Mouse (Mus musculus): ENCODE results near the gene Gal3st4.
A peak's percentile ranks its signal among the peaks of the same experiment; 100 is the strongest.

Gal3st4 gene

DNA sequence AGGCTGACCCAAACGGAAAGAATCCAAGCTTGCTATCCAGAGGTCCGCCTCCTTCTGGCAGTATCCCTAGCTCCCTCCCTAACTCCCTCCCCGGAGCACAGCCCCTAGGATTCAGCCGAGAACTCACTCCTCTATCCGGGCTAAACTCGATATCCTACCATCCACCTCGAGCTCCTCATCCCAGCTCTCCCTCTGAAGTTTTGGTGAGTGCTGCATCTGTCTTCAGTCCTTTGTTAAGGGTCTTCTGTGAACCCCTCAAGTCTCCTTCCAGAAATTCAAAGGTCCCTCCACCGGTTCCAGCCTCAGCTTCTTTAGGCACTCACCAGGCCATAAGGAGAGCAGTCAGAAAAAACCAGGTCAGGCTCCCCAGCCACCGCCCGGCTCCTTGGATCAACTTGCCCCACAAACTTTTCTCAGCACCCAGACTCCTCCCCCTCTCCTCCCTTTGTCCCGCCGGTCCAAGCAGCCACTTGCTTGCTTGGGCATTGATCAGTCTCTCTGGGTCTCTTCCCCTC, at the start of gene Gal3st4:
TSS of gene Gal3st4 (minus strand) at position 432 of the 515 bp plus-strand sequence.
- DNase-seq (ENCODE audit: low read depth, low spot score): peak; percentile 58

DNA sequence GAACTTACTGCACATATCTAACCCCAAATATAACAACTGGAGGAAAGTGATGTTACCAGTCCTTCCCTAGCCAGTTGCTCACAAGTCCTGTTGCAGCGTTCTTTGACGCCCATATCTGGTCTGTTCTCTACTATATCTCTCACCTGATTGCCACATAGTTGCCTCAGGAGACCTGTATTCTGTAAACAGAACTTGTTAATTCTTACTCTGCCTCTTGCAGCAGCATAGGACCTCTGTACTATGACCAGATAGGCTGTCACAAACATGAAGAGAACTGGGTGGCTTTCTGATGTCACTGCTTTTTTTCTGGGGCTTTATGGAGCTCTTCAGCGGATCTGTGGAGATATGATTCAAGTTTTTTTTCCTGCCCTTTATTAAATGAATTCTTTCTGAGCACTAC, 40.2 kb upstream of the Gal3st4 start:
- DNase-seq (ENCODE audit: low read depth, low spot score): no peak

DNA sequence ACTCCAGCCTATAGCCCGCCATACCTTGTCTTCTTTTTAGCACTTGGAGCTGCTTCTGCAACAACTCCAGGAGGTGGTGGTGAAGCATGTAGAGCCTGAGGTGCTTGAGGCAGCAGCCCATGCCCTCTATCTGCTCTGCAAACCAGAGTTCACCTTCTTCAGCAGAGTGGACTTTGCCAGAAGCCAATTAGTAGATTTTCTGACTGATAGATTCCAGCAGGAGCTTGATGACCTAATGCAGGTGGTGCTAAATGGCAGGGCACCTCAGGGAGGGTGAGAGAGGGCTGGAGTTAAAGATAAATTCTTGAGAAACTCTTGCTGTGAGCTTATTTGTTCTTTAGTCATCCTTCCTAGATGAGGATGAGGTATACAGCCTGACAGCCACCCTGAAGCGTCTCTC, 27.0 kb upstream of the Gal3st4 start:
- DNase-seq (ENCODE audit: low read depth, low spot score): no peak

DNA sequence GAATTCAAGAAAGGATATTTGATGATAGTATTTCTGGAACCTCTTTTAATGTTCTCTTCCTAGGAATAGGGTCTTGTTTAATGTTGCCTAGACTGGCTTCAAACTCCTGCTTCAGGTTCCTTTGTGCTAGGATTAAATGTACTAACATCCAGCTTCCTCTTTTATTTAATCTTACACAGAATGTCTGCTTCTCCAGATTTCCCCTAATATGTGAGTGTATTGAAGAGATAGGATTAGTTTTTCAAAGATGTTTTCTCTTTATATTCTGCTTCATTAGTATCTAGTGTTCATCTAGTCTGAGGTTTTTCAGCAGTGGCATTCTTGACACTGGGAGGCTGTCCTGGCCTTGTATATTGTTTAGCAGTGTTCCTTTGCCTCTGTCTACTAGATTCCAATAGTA, 21.5 kb upstream of the Gal3st4 start:
- no peak for DNase-seq (ENCODE audit: low read depth, low spot score)

DNA sequence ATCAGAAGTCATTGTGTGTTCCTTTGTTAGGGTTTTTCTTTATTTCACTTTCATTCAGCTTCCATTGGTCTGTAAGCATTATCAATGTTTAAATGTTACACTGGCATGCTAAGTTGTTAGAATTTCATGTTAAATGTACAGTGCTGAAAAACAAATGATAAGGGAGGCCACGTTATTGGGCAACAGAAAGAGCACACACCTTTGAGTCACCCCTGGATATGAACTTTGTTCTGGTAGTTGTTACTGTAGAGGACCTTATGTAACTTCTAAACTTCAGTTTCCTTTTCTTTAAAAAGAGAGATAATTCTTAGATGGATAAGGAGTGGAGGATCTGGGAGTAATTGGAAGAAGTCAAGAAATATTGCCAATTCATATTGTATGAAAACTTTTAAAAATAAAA, 19.0 kb upstream of the Gal3st4 start:
- DNase-seq (ENCODE audit: low read depth, low spot score): no peak

DNA sequence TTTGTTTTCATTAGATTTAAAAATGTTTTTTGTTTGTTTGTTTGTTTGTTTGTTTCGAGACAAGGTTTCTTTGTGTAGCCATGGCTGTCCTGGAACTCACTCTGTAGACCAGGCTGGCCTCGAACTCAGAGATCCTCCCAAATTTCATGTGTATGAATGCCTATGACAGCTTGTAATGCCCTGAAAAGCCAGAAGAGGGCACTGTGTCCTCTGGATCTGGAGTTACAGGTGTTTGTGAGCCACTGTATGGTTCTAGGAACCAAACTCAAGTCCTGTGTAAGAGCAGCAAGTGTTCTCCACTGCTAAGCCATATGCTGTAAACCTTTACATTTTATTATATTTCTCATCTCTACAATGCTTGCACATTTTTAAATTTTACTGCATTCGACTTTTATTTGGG, 15.2 kb upstream of the Gal3st4 start:
- DNase-seq (ENCODE audit: low read depth, low spot score): no peak

DNA sequence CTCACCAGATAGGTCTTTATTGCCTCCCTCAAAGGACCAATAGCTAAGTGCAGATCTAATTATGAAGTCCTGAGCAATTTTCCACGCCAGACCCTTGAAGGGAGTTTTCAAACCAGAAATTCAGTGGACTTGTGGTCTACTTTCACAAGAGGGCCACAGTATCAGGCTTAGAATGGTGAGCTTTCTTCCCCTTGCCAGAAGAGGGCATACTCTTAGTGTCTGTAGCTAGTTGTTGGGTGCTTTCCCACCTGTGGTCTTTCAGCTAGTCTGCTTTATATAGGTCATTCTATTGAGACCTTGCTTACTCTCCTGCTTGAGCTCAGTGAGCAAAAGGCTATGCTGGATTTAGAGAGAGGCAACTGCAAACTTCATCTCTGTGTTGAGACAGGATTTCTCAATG, 10.9 kb upstream of the Gal3st4 start:
- DNase-seq (ENCODE audit: low read depth, low spot score): no peak

DNA sequence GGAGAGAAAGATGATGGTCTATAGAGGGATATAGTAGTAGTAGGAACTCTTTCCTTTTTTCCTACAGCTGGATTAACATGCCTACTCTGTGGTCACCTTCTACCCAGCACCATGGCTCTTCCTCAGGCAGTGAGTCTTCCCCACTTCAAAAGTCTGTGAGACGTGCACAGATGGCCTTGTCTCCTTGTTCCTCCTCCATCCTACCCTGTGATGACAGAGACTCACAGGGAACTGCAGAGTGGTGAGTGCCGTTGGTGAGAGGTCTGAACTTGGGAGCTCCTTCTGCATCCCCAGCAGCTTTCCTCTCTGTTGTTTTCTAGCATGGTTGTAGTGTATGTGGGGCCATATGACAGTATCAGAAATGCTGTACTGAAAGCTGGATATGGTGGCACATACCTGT, 9.2 kb upstream of the Gal3st4 start:
- no peak for DNase-seq (ENCODE audit: low read depth, low spot score)

DNA sequence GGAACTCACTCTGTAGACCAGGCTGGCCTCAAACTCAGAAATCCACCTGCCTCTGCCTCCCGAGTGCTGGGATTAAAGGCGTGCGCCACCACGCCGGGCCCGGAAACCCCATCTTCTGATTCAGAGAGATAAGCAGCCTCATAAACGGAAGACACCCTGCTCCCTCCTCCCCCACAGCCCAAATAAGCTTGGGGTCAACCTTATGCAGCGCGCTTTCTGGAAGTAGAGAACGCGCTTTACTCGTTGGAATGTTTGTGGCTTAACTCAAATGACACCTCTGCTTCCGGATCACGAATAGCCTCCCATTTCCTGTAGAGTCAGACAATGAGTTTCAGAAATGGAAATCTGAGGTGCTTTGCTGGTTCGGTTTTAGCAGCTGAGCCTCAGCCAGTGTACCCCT, 8.2 kb upstream of the Gal3st4 start:
- DNase-seq (ENCODE audit: low read depth, low spot score): no peak

DNA sequence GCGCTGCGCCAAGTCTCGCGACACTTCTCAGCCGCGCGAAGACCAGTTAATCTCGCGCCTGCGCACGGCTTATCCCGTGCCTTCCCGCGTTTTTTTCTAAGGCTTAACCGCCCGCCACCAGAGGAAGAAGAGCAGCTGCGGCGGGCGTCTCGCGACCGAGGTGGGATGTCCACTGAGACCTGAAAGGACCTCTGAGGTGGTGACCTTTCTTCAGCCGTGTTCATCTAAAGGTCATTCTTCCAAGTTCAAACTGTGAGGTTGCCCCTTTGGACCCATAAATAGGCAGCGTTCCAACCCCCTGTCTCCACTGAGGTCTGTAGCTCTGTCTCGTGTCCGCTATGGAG, 7.8 kb upstream of the Gal3st4 start:
- no peak for DNase-seq (ENCODE audit: low read depth, low spot score)

DNA sequence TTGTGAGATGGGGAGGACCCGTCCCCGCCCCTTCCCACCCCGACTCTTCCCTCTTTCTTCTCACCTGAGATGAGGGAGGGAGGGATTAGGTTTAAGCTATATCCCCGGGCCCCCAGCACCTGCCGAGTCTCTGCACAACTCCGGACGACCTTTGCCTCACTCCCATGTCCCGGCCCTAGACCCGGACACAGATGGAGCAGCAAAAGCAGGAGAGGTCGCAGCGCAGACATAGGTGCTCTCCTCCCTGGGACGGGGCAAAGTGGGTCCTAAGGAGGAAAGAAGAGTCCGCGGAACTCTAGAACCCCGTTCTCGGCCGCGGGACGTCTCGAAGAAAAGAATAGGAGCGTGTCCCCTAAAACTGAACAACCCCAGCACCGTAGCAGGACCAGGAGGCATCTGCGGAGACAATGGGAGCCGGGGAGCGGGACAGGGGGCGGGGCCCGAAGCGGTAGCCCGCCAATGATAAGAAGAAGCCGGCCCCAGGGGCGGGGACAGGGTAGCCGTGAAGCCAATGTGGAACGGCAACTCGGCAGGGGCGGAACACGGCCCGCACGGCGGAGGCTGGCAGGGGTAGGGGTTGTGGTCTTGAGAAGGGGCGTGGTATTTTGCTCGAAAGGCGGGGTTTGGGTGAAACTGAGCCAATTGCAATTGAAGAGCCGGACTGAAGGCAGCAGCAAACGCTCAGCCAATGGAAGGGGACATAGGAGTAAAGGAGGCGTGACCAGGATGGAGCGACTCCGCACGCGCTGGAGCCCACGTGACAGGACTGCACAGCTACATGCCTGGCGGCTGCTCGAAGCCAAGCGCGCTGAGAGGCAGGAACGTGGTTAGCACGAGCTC, 7.2 kb upstream of the Gal3st4 start, which contains the start of the genes Gm43720, Gpc2 and Stag3:
TSS of gene Gm43720 (minus strand) at position 374 of the 840 bp plus-strand sequence.
TSS of gene Gpc2 (minus strand) at position 421 of the 840 bp plus-strand sequence.
TSS of gene Stag3 (plus strand) at position 656 of the 840 bp plus-strand sequence.
- peak; percentile 99 for DNase-seq (ENCODE audit: low read depth, low spot score)

DNA sequence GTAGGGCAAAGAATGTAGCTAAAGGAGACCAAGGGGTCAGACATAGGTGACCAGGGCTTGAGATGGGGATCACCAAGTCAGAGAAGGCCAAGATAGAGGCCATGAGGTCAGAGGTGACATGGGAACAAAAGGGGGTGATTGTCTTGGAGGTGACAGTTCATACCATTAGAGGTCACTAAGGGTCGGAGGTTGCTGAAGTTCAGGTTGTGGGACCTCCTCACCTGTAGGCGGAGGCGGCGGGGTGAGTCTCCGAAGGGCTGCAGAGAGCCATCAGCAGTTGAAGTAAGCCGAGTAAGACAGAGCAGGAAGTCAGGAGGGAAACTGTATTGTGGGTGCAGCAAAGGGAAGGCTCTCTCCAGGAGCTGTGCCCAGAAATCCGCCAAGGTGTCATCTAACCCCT, 5.4 kb upstream of the Gal3st4 start:
- DNase-seq (ENCODE audit: low read depth, low spot score): no peak

DNA sequence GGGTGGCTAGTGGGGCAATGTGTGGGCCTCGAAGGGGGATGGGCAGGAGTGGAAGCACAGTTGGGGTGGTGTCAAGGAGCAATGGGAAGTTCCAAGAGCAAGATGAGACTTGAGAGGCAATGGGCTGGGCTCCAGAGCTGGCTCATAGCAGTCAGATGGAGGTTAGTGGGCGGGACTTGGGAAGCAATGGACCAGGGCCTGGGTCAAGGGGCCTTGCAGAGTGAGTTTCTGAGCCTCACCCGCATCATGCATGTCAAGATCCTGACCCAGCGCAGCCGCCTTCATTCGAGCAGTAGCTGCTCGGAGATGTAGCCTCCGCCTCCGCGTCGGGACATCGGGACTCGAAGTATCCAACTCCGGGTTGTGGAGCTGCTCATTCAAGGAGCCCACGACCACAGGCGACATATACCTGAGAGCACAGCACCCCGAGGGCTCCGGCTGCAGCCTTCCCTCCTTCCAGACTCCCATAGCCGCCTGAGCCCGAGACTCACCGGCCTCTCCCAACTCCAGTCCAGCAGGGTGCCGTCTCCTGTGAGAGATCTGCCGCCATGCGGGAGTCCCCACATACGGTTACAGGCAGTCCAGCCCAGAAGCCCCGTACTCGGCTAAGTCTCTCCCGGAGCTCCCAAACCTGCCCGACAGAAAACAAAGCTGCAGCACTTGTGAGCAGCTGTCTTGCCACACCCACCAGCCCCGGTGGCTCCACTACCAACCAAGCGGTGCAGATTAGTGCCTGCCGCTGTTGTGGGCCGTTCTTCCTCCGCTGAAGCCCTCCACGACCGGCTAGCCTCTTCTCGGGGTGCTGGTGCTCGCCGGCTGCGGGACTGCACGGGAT, 2.8 kb upstream of the Gal3st4 start:
- no peak for DNase-seq (ENCODE audit: low read depth, low spot score)

DNA sequence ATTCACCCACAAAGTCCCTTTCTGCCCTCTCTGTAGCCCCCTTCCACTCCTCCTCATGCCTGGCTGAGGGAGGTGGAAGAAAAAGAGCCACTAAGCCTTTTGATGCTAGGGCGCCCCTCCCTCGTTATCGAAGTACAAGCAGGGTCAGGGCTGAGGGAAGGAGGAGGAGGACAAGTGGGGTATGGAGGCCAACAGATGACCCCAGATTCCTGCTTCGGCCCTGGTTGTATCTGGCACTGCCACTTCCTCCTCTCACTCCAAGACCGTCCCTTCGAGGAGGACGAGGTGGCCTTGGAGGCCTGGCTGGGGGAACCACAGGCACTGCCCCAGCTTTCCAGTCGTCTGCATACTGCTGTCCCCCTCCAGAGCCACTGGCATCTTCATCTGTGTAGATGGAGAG, 1.5 kb upstream of the Gal3st4 start:
- DNase-seq (ENCODE audit: low read depth, low spot score): no peak

DNA sequence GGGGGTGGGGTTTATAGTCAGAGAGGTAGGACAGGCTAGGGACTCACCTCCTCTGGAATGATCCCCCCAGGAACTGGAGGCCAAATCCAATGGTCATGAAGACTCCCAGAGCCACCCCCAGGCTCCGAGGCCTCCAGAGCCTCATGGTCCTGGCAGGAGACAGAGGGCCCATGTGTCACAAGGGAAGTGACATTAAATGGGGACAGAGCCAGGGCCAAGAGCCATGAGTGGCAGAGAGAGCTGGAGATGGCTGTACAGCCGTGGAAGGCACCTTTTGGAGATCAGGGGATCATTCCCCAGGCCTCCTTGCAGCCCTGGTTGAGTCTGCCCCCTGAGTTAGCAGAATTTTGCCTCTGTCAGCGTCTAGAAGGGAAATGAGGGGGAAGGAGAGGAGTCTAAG, 1.4 kb downstream of the Gal3st4 start:
- DNase-seq (ENCODE audit: low read depth, low spot score): no peak

DNA sequence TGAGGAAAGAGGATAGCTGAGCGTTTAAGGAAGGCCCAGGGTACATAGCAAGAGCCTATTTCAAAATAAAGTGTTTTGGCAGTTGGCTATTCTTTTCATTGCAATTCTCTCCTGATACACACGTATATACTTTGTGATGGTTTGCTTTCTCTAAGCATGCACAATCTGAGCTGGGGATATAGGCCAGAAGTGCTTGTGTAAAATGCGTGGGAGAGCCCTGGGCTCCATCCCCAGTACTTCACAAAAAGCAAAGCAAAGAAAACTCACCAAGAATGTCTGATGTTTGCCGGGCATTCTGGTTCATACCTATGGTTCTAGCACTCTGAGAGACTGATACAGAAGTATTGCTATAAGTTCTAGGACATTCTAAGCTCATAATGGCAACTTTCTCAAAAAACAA, 3.7 kb downstream of the Gal3st4 start:
- DNase-seq (ENCODE audit: low read depth, low spot score): no peak

DNA sequence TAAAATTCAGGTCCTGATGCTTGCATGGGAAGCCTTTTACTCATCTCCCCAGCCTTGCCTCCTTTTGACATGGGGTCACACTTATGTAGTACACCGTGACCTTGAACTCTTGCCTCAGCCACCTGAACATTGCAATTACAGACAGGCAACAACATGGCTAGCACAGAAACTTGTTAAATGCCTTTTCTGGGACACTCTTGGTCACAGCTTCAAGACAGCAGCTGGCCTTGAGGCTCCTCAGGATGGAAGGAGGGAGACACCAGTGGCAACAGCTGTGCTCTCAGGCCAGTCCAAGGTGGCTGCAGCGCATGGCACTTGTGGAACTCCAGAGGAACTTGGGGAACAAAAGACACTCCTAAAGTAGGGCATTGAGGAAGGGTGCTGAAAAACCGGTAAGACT, 5.5 kb downstream of the Gal3st4 start:
- no peak for DNase-seq (ENCODE audit: low read depth, low spot score)

DNA sequence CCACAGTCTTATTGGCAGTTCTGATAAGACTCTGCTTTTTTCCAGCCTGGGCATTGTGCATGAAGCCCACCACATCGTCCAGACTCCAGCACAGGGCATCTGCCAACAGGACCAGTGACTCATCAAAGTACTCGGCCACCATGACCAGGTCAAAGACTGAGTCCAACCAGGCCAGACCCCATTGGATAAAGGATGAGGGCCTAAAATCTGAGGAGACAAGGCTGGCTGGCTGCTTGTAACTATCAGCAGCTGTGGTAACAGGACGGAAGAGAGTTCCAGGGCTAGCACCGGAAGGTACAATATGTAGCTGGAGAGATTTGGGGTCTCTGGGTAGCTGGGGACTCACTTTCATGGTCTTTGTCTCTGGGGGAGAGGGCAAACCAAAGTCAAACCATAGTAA, 6.9 kb downstream of the Gal3st4 start:
- no peak for DNase-seq (ENCODE audit: low read depth, low spot score)

DNA sequence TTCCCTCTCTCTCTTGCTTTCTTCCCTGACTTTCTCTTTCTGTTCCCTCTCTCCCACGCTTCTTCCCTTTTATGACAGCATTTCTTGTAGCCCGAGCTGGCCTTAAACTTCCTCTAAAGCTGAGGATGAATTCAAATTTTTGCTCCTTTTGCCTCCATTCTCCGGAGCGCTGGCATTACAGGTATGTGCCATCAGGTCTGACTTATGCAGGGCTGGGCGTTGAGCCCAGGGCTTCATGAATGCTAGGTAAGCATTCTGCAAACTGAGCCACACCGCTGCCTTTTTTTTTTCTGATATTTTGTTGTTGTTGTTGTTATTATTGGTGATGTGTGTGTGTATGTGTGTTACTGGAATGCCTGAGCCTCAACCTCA, 8.4 kb downstream of the Gal3st4 start:
- no peak for DNase-seq (ENCODE audit: low read depth, low spot score)

DNA sequence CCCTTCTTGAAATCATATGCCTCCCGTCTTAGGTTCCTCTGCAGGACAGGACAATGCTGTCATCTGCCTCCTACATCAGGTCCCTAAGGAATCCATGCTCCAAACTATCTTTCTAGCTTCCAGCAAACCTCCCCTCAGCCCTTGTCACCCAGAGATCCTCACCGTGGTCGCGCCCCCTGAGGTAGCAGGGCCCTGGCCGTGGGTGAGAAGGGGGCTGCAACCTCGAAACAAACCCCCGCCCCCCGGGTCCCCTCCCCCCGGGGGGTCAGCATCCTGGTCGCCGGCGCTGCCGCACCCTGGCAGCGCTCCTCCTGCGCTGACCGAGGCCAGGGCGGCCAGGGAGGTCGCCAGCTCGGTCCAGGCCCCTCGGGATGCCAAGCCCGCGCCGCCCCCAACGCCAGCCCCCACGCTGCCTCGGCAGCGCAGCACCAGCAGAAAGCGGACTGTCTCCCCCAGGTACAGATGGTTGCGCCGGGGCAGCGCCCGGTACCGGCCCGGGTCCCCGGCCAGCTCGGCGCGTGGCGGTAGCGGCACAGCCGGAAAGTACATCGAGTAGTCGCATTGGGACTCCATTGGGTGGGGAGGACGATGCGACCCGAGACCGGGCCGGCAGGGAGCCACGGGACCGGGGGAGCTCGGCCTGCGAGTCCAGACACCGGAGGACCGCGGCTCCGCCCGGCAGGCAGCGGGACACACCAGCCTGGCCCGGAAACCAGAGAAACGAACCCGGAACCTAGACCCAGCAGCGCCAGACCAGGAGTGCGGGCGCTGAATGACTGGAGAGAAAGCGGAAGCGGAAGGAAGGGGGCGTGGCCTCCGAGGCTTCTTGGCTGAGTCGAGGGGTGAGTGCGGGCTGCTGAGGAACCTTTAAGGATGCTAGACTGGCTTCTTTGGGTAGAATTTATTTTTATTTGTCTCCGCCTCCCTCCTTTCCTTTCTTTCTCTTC, 9.1 kb downstream of the Gal3st4 start, which contains the start of gene BC037034:
TSS of gene BC037034 (minus strand) at position 774 of the 947 bp plus-strand sequence.
- peak; percentile 88 for DNase-seq (ENCODE audit: low read depth, low spot score)

DNA sequence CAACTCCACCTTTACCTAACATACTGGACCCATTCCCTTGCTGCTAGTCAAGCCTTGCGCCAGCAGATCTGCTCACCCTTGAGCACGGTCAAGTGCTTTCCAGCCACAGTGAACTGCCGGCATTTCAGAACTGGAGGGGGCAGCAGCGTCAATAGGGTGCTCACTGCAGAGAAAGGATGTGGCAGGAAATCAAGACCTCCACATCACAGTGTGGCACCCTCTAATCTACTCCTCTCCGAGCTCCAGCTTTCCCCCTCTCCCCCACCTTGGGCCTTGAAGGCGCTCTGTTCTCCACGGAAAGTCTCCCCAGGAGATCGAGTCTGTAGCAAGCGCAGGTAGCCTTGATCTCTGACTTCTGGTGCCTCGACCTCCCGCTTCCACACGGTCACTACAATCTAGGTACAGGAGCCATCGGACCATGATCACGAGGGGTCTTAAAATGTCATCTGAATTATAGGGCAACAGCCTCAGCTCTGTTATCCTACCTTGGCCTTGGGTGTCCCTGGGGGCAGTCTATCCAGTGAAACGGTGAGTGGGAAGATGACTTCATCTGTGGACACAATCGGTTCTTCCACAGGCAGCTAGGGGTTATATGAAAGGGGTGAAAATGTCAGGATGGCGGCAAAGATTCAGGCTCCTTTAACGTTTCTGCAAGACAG, 9.9 kb downstream of the Gal3st4 start:
- DNase-seq (ENCODE audit: low read depth, low spot score): no peak
